Mouse (Mus musculus) fibroblast of lung, adult 2 months (primary cell): ENCODE results near the gene Ccdc134.

Experiments
- DNase-seq: peaks from one replicate; pipeline ENCODE4 v3.0.0-alpha.2; 2011; ENCODE audit warnings: low read depth

The Ccdc134 gene

DNA sequence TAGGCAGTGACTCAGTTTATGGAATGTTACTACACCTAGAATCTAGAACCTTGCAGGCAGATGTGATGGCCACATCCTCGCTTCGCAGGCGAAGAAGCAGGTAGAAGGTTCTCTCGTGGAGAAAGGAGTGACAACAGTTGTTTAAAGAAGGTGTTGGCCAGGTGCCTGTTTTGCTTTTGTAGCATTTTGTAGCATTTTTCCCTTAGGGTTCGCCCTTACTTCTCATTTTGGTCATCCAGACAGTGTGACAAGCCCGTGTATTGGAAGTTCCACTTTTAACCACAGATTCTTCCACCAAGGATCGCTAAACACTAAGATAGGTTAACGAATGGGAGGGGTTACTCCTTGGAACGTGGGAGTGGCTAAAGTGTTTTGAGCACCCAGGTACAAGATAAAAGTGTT is 20.8 kb downstream of the Ccdc134 start:
- no peak for DNase-seq

DNA sequence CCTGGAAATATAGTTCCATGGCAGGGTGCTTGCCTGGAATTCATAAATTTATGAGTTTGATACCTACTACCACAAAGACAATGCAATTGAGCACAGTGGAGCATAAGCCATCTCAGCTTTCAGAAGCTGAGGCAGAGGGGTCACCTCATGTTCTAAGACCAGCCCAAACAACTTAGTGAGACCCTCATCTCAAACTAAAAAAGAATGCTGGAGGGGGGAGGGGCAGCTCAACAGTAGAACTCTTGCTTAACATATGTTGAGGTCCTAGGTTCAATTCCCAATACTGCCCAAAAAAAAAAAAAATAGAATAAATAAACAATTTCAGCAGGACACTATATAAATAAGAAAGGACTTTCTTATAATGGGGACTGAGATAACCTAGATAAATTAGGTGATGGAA is 22.3 kb downstream of the Ccdc134 start:
- DNase-seq = no peak

DNA sequence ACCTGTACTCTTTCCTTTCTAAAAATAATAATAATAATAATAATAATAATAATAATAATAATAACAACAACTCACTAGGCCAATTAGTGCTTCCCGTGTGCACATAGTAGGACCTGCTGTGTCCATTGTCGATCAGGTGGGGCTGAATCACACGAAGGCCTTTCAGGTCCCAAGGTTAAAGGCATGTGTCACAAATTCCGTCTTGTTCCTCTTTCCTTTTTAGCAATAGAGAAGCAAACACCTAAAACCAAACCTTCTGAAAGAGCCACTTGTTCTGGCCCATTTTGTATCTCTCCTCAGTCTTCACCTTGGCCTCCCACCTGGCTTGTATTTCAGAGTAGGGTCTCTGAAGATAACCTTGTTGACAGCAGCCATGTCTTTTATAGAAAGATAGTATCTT is 23.5 kb downstream of the Ccdc134 start:
- DNase-seq = no peak

DNA sequence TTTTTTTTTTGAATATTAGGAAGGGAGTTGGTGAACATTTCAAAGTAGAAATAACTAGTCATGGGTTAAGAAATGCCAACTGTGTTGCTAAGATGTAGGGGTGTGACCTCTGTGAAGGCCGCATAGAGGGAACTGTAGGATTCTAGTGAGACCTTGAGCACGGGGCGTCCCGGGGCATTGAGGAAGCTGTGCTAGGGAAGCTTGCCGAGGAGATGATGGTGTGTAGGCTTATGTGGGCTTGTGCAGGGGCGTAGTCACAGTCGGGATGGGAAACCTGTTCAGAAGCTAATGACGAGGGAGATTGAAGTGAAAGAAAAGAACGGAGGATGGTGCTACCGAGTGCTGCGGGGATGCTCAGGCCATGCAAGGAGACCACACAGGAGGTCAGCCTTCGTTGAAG is 24.3 kb downstream of the Ccdc134 start:
- no peak for DNase-seq

DNA sequence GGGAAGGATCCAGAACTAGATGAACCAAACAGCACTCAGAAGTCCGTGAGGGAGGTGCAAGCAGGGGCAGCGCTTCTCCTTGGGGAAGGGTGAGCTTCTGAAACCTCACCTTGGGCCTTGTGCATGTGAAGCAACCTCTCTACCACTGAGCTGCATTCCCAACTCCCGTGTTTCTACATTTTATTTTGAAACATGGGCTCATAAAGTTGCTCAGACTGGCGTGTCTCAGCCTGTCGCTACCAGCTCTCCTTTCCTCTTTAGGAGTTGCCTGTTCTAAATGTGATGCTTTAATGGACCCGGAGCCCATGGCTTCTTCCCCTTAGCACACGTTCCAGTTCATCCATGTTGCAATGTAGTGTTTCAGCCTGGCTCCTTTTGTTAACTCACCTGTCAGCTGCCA is 24.7 kb downstream of the Ccdc134 start:
- DNase-seq = no peak

DNA sequence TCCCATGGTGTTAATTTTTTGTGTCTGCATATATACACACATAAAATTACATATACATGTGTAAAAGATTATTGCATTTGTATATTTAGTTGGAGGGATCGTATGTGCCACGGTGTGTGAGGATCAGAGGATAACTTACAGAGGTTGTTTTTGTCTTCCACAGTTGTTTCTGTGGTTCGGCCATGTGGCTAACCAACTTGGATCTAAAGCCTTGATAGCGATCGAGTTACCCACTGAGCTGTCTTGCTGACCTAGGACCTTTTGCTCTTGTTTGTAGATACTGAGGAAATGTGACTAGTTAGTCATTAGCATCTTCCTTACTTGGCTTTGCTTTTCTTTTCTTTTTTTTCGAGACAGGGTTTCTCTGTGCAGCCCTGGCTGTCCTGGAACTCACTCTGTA is 28.6 kb downstream of the Ccdc134 start:
- DNase-seq = no peak

DNA sequence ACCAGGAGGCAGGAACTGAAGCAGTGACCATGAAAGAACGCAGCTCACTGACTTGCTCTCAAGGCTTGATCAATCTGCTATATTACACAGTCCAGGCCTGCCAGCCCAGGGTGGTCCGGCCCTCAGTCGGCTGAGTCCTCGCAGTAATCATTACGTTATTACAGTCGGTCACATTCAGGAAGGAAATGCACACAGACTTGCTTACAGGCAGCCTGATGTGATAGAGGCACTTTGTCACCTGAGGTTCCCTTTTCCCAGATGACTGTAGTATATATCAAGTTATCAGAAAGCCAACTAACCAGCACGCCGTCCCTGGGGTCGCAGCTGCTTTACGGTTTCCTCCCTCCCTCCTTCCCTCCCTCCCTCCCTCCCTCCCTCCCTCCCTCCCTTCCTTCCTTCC is 29.2 kb downstream of the Ccdc134 start:
- DNase-seq = no peak

DNA sequence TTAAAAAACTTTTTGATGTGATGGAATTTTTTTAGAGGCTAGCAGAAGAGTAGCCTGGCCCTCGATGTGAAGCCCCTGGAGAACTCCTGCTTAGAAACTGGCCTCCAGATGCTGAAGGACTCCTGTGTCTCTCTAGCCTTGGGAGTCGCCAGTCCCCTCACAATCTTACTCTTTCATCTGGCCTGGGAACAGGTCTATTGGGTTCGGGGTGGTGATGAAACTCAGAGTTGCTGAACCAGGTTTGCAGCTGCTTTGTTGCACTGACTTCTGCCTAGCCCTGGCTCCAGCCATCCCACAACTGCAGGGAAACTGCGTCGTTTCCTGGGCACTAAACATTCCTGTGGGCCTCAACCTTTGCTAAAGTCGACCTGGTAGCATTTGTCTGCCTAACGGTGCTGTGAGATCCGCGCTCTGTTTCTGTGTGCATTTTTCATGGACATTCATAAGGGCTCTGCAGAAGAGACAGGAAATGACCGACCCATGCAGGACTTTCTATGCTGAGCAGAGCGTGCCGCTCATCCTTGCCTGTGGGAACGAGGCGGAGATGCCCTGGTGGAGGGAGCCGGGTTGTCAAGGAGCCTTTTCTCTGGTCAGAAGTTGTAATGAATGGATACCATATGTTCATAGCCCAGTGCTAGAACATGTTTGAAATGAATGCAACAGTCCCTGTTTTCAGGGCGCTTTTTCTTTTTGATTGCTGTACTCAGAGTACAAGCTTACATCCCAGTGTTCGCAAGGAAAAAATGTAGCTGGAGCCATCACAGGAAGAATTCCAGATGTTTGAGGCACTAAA is 30.7 kb downstream of the Ccdc134 start:
- no peak for DNase-seq

DNA sequence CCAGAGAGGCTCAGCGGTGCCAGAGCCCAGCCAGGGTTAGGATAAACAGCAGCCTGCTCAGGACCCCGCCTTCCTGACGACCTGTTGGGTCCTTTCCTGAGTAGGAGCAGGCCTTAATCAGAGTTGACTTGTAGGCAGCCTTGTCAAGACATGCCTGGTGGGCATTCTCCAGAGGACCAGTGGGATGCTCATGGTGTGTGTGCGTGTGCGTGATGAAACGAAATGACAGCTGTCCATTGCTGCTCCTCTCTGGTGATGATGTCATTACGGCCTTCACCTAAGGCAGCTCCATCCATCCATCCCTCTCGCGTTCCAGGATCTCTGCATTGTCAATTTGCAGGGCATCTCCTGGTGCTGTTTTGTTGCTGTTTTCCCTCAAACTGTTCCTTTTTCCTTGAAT is 31.7 kb downstream of the Ccdc134 start:
- DNase-seq = no peak

DNA sequence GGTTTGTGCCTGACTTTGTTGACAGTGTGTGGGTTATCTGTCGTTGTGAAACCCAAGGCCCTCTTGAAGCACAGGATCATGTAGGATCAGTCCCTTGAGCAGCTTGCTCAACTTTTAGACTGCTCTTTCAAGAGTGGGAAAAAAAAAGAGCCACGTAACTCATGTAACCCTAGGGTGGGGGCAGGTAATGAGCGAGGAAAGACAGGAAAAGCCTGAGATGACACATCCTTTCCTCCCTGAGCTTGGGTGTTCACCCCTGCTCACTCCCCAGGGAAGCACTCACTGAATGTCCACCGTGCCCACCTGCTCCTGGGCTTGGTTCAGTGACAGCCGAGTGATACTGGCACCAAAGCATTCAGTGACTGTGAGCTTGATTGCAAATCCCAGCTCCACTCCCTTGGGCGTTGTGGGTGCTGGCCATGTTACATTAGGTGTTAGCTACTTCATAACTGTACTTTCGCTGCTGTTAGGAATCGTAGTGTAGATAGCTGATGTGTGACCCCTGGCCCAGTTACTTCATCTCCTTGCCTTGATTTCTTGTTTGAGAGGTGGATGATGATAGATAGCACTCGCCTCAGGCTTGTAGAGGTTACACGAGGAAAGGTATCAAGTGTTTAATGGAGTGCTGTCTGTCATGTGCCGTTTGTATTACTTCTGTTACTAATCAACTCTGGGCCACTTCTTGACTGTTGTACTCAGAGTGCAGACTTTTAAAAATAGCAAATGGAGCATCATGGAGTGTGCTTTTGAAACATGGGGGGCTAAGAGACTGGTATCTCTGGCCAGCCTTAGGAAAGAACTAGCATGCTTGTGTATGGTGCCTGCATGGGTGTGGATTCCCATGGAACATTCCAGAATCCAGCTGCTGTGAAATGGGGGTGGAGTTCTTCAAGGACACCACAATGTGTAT is 33.3 kb downstream of the Ccdc134 start:
- DNase-seq = no peak

DNA sequence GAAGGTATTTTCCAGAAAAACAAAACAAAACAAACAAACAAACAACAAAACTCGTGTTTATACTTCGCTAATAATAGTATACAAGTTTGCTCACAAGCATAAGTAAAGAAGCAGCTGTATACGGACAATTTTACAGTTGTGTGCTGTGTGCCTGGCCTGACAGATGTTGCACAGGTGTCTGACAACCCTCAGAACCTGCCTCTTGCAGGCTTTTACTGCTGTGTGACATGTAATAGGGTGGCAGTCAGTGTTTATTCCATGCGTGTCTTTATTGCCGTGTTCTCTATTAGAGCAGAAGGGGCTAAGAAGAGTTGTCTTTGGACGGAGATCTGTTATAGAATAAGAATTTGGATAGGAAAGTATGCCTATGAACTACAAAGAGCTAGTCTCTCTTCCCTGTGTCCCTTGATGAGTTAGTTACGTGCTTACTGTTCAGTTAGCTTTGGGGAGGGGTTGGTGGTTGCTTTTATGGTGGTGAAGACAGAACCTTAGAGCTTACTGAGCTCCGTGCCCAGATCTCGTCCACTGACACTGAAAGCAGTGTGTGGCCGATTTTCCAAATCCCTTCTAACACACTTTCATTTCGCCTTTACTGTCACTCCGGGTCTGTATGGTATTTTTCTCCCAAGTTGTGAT is 34.4 kb downstream of the Ccdc134 start:
- no peak for DNase-seq

DNA sequence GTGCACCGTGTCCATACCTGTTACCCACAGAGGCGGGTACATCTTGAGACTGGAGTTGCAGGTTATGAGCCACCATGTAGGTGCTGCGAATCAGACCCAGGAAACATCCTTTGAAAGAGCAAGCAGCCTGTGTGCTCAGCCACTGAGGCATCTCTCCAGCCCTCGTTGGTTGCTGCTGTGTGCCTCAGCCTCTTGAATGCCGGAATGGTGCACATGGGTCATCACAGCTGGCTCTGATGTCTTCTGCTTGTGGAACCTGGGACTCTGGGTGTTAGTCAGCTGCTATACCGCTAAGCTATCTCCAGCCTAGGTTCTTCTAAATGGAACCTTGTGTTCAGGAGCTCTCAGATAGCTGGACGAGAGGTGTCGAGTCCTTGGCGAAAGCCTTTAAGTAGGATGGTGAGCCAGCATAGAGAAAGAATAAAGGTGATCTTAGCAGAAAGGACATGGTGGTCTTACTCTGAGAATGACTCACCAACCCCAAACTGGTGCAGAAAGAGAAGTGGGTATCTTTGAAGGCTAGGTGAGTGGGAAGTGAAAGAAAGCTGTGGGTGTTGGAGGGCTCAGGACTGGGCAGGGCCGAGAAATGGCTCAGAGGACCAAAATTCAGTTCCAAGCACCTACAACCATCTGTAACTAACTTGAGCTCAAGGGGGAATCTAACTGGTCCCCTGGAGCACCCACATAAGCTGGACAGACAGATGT is 35.8 kb downstream of the Ccdc134 start:
- DNase-seq = no peak

DNA sequence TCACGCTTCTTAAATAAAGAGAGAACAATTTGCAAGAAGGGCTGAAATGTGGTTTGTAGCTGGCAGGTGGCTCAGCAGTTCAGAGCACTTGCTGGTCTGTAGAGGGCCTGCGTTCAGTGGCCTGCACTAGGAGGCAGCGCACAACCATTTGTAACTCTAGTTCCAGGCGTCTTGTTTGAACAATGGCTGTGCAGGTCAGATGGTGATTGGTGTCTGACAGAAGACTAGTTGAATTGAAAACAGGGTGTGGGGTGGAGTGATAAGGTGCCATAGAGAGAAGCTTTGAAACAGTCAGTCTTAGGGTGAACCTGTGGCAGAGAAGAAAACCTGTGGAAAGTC is 36.3 kb downstream of the Ccdc134 start:
- no peak for DNase-seq

DNA sequence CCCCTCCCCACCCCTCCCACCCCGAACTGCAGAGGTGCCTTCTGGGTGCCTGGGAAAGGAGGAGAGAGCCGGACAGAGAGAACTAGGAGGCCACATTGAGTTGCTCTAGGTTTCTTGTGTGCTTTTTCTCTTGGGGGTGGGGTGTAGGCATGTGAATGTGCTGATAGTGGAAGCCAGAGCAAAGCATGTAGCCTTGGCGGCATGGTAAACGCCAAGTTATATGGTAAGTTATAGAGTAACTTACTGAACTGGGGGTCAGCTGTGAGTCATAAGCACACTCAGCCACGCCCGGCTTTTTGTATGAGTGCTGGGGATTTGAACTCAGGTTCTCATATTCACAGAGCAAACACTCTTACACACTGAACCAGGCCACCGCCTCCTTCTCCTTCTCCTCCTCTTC is 36.8 kb downstream of the Ccdc134 start:
- no peak for DNase-seq

DNA sequence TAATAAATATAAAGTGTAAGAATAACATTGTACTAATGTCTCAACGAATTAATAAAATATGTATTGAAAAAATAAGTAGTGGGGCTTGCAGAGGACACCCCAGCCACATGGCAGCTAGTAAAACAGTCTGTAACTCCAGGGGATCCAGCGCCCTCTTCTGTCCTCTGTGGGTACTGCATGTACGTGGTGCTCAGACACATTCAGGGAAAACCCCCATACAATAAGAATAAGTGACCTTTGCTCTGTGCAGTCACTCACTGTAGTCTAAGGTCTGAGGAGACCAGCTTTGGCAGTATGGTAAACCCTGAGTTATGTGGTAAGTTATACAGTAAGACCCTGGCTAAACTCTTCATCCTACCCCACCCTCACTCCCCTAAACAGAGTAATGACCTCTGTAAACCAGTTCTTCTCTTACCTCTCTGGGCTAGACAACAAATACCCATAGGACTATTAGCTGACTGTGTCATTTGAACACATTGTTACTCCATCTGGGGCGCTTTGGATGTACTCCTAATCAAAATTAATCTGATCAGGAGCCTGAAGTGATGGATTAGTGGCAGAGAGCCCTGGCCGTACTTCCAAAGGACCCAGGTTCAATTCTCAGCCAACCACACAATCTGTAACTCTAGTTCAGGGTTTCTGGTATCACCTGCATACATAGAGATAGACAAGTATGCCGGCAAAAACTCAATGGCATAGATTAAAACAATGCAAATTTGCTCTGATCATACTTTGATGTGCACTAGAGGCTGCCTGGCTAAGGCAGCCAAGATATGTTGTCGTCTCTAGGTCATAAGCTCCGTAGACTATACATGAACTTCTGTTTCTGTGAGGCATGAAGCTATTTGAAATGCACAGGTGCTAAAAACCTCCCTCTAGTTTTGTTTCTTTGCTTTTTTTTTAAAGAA is 37.9 kb downstream of the Ccdc134 start:
- DNase-seq = no peak

DNA sequence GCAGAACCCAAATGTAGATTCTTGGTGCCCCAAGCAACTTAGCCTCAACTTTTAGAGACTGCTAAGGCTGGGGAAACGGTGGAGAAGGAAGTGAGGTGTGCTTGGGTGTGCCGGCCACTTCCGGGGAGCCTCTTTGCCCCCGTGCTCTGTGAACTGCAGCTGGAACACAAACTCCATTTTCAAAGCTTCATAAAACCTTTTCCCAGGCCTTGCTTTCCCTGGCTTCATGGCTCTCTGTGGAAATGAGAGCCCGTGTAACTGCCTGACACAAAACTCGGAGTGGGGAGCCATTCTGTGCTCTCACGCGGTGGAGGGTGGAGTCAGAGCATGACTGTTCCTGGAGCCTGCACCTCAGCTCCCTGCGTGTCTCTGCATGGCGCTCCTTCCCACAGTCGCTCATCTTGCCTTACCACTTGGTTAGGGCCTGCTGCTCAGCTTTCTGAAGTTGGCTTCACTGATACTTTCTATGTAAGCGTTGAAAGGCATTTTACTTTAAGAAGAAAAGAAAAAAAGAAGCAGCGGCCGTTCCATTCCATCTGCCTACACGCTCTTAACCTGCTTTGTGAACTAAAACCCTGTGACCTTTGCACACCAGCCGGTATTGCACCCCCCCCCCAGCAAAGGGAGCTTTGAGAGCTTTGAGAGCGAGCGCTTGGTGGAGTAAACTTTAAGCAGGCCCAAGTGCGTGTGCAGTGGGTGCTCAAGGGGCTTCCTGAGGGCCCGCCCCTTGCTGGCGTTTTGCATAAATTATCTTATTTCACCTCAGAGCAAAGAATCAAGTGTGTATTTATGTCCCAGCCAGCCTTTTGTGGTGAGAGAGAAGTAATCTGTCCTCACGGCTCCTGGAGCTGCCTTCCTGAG is 38.7 kb downstream of the Ccdc134 start:
- DNase-seq = no peak

DNA sequence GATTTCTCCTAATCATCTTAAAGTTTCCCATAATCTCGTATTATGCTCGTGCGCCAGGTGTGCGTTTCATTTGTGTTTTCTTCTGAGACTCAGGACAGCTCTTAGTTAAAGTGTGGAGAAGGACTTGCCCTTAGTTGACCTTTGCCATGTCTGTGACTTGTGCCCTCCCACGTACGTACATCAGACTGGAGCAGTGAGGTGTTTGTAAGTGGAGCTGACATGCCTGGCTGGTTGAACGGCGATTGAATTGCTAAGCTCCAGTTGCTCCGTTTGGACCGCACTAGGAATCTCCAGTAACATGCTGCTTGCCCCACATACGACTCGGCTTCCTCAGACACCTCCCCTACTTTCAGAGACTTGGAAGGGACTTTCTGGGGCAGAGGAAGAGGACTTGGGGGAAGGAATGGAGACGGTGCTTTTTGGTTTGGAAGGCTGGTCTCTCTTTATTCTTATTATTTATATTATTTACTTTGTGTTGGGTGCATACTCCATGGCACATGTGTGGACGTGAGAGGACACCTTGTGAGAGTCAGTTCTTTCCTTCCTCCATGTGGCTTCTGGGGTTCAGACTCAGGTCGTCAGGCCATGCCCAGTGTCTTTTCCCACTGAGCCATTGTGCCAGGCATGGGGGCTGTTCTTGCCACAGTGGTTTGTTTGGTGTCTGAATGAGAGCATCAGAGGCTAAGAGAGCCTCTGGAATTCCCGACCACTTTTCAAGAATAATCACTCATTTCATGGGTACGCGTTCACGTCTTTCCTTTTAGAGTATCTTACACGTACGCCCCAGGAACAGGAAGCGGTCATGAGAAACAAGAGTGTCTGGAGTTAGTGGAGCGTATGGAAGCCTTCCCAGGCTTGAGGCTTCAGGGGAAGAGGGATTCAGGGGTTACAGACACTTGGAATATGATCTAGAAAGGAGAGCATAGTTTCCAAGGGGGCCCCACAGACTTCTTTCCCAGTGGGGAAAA is 39.8 kb downstream of the Ccdc134 start:
- no peak for DNase-seq

DNA sequence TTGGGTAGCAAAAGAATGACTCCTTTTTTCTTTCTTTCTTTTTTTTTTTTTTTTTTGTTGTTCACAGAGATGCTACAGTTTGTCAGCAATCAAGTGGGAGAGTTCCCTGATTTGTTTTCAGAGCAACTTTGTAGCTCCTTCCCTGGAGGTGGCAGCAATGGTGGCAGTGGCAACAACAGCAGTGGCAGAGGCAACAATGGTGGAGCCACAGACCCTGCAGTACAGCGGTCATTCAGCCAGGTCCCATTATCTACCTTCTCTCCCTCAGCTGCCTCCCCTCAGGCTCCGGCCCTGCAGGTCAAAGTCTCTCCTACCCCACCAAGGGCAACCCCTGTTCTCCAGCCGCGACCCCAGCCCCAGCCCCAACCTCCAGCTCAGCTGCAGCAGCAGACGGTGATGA is 41.9 kb downstream of the Ccdc134 start:
- no peak for DNase-seq
